Mouse (Mus musculus): Measurements from ENCODE around the gene Mpped1. TPM values are rescaled to one million over a fixed set of nuclear protein-coding genes. Genes with fewer than 3 reads are reported as not detected.

Gene Mpped1
- 30.6 and 41.1 TPM in 2 replicates for polyA plus RNA-seq (2016; fragmentation: Nextera tagmentation; extraction: Ambion mirVana)

DNA sequence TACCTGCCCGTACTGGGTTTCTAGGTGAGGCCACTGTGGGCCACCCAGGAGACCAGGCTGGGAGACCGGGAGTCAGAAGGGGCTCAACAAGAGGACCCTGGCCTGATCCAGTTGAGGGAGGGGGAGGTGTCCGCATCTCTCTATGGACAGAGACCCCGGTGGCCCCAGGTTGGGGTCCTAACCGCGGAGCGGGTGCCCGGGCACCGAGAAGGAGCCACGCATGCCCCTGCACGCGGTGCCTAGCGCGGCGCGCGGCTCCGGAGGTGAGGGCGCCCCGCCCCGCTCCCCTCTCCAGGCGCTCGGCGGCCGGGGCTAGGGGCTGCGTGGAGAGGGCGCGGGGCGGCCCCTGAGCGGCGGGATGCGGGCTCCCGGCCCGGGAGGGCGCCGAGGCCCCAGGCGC, at the start of gene Mpped1:
Gene Mpped1, plus strand, starts transcription at position 81 of the 400 bp plus-strand sequence.
- Histone ChIP-seq H3K27ac (peak within 1 kb of the TSS; percentile 60; the same call in 1 of the 2 replicates), H3K36me3 (replicated peaks) (no peaks in the 10 kb centered on the region), H3K9ac (peak within 1 kb of the TSS; percentile 85), H3K27me3 (peaks cover 38% of the 10 kb centered on the region), H3K4me3 (replicated peaks) (peak within 1 kb of the TSS; percentile 79), H3K4me1 (peaks cover 31% of the 10 kb centered on the region), H3K9me3 (no peaks in the 10 kb centered on the region), H3K4me2 (peak within 1 kb of the TSS; percentile 89)
- peak; percentile 47 for ATAC-seq (ENCODE audit: low FRiP score)
- 2% methylated on average over 22 of the region's 37 CpGs for WGBS

DNA sequence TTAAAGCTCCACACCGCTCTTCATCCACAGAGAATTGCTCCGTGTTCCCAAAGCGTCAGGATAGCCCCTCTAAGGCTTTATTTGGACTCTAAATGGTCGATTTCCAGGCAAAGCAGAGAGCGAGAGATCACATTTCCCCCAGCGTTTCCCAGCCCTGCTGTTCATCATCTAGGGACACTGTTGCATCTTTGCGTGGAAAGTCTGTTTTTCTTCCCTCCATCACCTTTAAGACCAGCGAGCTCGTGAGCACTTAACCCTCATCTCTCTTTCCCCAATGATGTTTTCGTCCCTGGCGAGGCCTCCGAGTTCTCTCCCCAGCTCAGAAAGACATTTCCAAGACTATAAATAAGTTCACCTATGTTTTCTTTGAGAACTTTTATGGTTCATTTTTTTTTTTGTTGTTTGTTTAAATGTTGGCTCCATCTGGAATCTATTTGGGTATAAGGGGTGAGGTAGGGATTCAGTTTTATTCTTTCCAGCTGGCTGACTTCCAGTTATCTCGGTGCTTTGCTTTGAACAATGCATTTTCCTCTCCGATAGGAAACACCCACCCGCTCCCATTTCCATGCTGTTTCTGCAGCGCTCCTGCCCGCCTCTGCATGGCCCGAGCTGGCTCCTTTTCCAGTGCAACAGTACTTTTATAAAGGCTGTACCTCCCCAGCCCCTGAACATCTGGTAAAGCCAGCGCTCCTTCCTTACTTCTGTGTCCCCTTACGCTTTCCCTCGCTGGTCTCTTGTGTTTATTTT, 38.4 kb upstream of the Mpped1 start:
- Histone ChIP-seq H3K9ac (no peak overlapping the region), H3K4me2 (no peak overlapping the region), H3K4me3 (replicated peaks) (no peak overlapping the region), H3K9me3 (no peaks in the 10 kb centered on the region), H3K27me3 (peaks cover 25% of the 10 kb centered on the region), H3K36me3 (replicated peaks) (no peaks in the 10 kb centered on the region), H3K27ac (0 out of 2 replicates have a peak overlapping the region, but pooled peaks have one; percentile 21), H3K4me1 (peaks cover 17% of the 10 kb centered on the region)
- WGBS: 27% methylated on average over 21 of the region's 21 CpGs
- ATAC-seq (ENCODE audit: low FRiP score): no peak

DNA sequence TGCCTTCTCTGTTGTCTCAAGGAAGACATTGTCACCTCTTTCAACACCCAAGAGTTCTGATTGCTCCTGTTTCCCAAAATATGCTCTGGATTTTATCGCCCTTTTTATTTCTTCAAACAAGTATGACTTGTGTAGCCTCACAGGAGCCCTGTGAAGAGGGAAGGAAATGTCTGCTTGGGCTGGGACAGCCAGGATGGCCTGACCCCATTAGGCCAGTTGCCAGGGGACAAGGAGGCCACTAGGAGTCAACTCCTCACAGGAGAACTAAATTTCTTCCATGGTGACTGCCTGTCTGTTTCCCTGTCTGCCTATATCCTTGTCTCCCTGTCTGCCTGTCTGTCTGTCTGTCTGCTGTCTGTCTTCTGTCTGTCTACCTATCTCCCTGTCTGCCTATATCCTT, 37.2 kb upstream of the Mpped1 start:
- no peak overlapping the region for H3K4me2 ChIP-seq
- 93% methylated on average over 1 of the region's 1 CpGs for WGBS
- H3K27ac ChIP-seq: 0 out of 2 replicates have a peak overlapping the region, but pooled peaks have one; percentile 10
- H3K9ac ChIP-seq: no peak overlapping the region
- H3K4me1 ChIP-seq: peaks cover 15% of the 10 kb centered on the region
- no peaks in the 10 kb centered on the region for H3K9me3 ChIP-seq
- no peak overlapping the region for H3K4me3 ChIP-seq (replicated peaks)
- no peaks in the 10 kb centered on the region for H3K36me3 ChIP-seq (replicated peaks)
- peaks cover 18% of the 10 kb centered on the region for H3K27me3 ChIP-seq
- no peak for ATAC-seq (ENCODE audit: low FRiP score)

DNA sequence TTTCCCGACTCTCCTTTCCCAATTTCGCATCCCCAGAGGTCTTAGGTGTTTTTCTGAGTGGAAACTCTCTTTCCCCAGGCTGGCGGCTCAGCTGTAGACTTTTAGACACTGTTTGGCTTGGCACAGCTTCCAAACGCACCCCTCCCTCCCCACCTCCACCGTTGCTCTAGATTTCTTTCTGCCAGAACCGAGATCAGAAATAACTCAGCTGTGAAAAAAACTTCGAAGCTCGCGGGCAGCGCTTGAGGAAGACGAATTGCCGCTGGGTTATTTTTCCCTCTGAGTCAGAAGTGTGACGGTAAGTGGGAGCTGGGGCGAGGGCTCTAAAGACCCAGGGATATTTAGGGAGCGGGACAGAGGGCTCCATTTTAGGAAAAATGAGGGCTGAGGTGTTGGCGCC, 33.0 kb upstream of the Mpped1 start:
- Histone ChIP-seq H3K4me1 (peaks cover 6% of the 10 kb centered on the region), H3K4me2 (no peak overlapping the region), H3K9me3 (no peaks in the 10 kb centered on the region), H3K9ac (no peak overlapping the region), H3K27ac (no peak overlapping the region), H3K27me3 (peaks cover 7% of the 10 kb centered on the region; the same call in 1 of the 2 replicates), H3K4me3 (replicated peaks) (no peak overlapping the region), H3K36me3 (replicated peaks) (no peaks in the 10 kb centered on the region)
- no peak for ATAC-seq (ENCODE audit: low FRiP score)
- WGBS: 81% methylated on average over 16 of the region's 16 CpGs

GRCm38 (mm10) chr15:83748986-83749385, 30.3 kb upstream of the Mpped1 start:
- 0 out of 2 replicates have a peak, but pooled peaks cover 4% of the 10 kb centered on the region for H3K27me3 ChIP-seq
- WGBS: 85% methylated on average over 6 of the region's 6 CpGs
- H3K4me3 ChIP-seq (replicated peaks): no peak overlapping the region
- no peak overlapping the region for H3K9ac ChIP-seq
- H3K27ac ChIP-seq: no peak overlapping the region
- H3K4me2 ChIP-seq: no peak overlapping the region
- H3K4me1 ChIP-seq: no peaks in the 10 kb centered on the region
- ATAC-seq (ENCODE audit: low FRiP score): no peak
- H3K9me3 ChIP-seq: no peaks in the 10 kb centered on the region
- no peaks in the 10 kb centered on the region for H3K36me3 ChIP-seq (replicated peaks)

DNA sequence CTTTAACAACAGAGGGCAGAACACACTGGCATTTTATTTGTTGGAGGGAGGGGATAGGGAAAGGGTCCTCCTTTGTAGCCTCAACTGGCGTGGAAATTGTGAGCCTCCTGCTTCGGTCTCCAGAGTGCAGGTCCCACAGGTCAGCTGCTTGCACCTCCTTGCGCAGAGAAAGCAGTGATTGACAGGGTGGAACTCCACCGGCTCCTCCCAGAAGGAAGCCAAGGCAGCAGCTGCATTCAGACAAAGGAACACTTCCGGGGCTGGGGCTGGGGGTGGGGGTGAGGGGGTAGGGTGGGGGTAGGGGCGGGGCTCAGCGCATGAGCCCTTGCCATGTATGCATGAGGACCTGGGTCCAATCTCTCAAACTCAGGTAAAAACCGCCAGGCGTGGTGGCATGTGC, 29.8 kb upstream of the Mpped1 start:
- 0 out of 2 replicates have a peak, but pooled peaks cover 4% of the 10 kb centered on the region for H3K27me3 ChIP-seq
- no peak overlapping the region for H3K9ac ChIP-seq
- no peaks in the 10 kb centered on the region for H3K9me3 ChIP-seq
- no peak overlapping the region for H3K4me2 ChIP-seq
- no peaks in the 10 kb centered on the region for H3K36me3 ChIP-seq (replicated peaks)
- H3K27ac ChIP-seq: no peak overlapping the region
- H3K4me3 ChIP-seq (replicated peaks): no peak overlapping the region
- no peaks in the 10 kb centered on the region for H3K4me1 ChIP-seq
- no peak for ATAC-seq (ENCODE audit: low FRiP score)
- 59% methylated on average over 9 of the region's 9 CpGs for WGBS

DNA sequence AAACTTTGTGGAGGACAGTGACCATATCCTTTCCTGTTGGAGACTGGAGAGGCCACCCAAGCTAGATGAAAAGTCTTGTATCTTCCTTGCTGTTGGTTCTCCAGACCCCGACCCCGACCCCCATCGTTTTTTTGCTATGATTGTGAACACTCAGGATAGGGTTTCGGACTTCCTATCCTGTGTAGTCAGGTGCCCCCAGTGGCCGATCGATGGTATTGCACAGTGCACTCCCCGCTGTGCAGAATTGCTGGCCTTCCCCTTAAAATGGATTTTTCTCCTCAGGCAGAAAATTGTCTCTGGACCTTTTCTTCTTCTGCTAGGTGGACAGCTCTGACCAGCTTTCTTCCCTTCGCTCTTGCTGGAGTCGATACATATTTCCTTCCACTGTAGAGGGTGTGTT, 22.5 kb upstream of the Mpped1 start:
- no peaks in the 10 kb centered on the region for H3K9me3 ChIP-seq
- H3K4me2 ChIP-seq: no peak overlapping the region
- no peak for ATAC-seq (ENCODE audit: low FRiP score)
- WGBS: 26% methylated on average over 9 of the region's 9 CpGs
- no peak overlapping the region for H3K27ac ChIP-seq
- H3K4me1 ChIP-seq: peaks cover 6% of the 10 kb centered on the region; the same call in 1 of the 2 replicates
- peaks cover 18% of the 10 kb centered on the region for H3K27me3 ChIP-seq
- no peaks in the 10 kb centered on the region for H3K36me3 ChIP-seq (replicated peaks)
- no peak overlapping the region for H3K4me3 ChIP-seq (replicated peaks)
- no peak overlapping the region for H3K9ac ChIP-seq

DNA sequence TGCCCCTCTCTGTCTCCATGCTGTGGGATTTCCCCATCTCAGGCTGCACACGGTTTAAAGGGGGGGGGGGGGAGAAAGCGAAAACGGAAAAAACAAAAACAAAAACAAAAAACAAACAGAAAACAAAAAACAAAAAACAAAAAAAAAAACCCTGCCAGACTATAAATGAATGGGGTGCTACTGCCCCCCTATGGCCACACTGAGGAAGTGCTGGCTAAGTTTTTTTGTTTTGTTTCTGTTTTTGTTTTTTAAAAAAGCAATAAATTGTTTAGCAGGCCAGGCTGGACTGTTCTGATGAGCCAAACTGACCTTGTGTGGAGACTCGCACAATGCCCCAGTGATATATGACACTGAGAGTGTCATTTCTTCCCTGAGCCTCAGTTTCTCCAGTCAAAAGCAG, 20.3 kb upstream of the Mpped1 start:
- Histone ChIP-seq H3K4me3 (replicated peaks) (no peak overlapping the region), H3K4me1 (peaks cover 6% of the 10 kb centered on the region; the same call in 1 of the 2 replicates), H3K27me3 (peaks cover 18% of the 10 kb centered on the region), H3K36me3 (replicated peaks) (no peaks in the 10 kb centered on the region), H3K9me3 (no peaks in the 10 kb centered on the region), H3K4me2 (no peak overlapping the region), H3K27ac (no peak overlapping the region), H3K9ac (no peak overlapping the region)
- no peak for ATAC-seq (ENCODE audit: low FRiP score)
- WGBS: 13% methylated on average over 4 of the region's 4 CpGs

- peaks cover 18% of the 10 kb centered on the region for H3K27me3 ChIP-seq
- no peak overlapping the region for H3K4me2 ChIP-seq
- H3K4me1 ChIP-seq: peaks cover 20% of the 10 kb centered on the region
- peak; percentile 22; the same call in 1 of the 2 replicates for ATAC-seq (ENCODE audit: low FRiP score)
- H3K9me3 ChIP-seq: no peaks in the 10 kb centered on the region
- H3K4me3 ChIP-seq (replicated peaks): no peak overlapping the region
- no peak overlapping the region for H3K9ac ChIP-seq
- WGBS: 4% methylated on average over 10 of the region's 10 CpGs
- no peak overlapping the region for H3K27ac ChIP-seq
- no peaks in the 10 kb centered on the region for H3K36me3 ChIP-seq (replicated peaks)
Measured at GRCm38 (mm10) chr15:83760683-83761082, 18.6 kb upstream of the Mpped1 start.

DNA sequence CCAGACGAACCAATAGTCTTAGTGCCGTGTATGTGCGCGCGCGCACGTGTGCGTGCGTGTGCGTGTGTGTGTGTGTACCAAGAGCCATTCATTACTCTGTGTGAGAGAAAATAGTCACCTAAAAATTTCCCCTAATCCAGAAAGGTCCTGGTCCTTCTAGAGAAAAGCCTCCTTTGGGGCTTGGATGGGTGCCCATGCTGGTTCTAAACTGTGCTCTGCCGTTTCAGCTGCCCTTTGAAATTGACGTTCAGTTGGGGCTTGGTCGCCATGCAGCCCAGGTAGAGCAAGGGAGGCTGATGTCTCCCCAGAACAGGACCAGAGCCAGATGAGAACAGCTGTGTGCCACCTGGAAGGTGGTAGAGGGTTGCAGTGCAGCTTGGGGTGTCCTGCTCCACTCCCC, 17.8 kb upstream of the Mpped1 start:
- Histone ChIP-seq H3K9me3 (no peaks in the 10 kb centered on the region), H3K27ac (no peak overlapping the region), H3K4me3 (replicated peaks) (no peak overlapping the region), H3K9ac (no peak overlapping the region), H3K27me3 (peaks cover 18% of the 10 kb centered on the region), H3K4me1 (peaks cover 26% of the 10 kb centered on the region), H3K36me3 (replicated peaks) (no peaks in the 10 kb centered on the region), H3K4me2 (no peak overlapping the region)
- 88% methylated on average over 13 of the region's 13 CpGs for WGBS
- ATAC-seq (ENCODE audit: low FRiP score): no peak

GRCm38 (mm10) chr15:83765388-83766029, 13.8 kb upstream of the Mpped1 start:
- H3K4me3 ChIP-seq (replicated peaks): no peak overlapping the region

DNA sequence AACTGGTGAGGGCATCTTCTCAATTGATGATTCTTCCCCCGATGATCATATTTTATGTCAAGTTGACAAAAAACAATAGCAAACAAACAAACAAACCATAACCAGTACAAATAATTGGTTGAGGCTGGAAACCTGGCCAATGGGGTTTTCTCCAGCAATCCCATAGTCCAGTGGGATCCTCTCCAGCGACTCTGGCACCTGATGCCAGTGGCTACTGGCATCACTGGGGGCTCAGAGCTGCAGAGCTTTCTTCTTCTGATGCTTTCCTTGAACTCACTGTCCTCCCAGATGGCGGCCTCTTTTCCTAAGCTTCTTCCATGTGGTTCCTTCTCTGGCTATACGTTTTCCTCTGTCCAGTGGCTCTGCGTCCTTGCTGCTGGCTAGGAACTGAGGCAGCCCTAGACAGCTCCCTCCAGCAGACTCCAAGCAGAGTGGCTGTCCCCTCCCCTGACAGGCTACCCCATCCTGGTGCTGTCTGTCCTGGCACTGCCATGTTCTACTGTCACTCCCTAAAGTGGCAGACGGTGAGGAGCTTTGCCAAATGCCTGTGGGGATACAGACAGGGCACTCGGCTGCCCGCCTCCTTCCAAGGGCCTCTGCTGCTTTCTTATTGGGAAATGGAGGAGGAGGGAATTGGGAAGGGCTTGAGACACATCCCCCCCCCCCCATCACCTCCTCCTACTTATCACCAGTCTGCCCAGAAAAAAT, 7.8 kb upstream of the Mpped1 start:
- Histone ChIP-seq H3K27me3 (peaks cover 18% of the 10 kb centered on the region; the same call in 1 of the 2 replicates), H3K9me3 (no peaks in the 10 kb centered on the region), H3K4me2 (no peak overlapping the region), H3K4me1 (peaks cover 3% of the 10 kb centered on the region; the same call in 1 of the 2 replicates), H3K27ac (no peak overlapping the region), H3K4me3 (replicated peaks) (no peak overlapping the region), H3K36me3 (replicated peaks) (no peaks in the 10 kb centered on the region), H3K9ac (no peak overlapping the region)
- WGBS: 79% methylated on average over 8 of the region's 8 CpGs
- no peak for ATAC-seq (ENCODE audit: low FRiP score)

More at GRCm38 (mm10) chr15:83765388-83766029, 13.8 kb upstream of the Mpped1 start:
- Histone ChIP-seq H3K27ac (peak overlapping the region; percentile 78), H3K4me1 (peaks cover 25% of the 10 kb centered on the region), H3K36me3 (replicated peaks) (no peaks in the 10 kb centered on the region), H3K9ac (no peak overlapping the region), H3K27me3 (peaks cover 18% of the 10 kb centered on the region), H3K4me2 (no peak overlapping the region), H3K9me3 (no peaks in the 10 kb centered on the region)
- ATAC-seq (ENCODE audit: low FRiP score): peak; percentile 93
- 4% methylated on average over 6 of the region's 6 CpGs for WGBS

Data from forebrain, embryonic 12.5 days (tissue).